Mouse (Mus musculus) gastrocnemius, postnatal 25 days (tissue): ENCODE data around the gene Eps8. TPM values are rescaled to one million over a fixed set of nuclear protein-coding genes. Genes with fewer than 3 reads are reported as not detected.

ENCODE experiments used
- DNase-seq: peaks from one replicate; pipeline ENCODE4 v3.0.0; 2022
- long read RNA-seq, 2 experiments: library from polyadenylated mRNA; stranded (forward); transcript quantifications; one replicate each; pipeline ENCODE4 v2.0.0; 2021
- total RNA-seq, 2 experiments: library from RNA; stranded (reverse); gene quantifications; 1 replicate in 1 of 2; 2 replicates in 1 of 2; pipeline ENCODE4 v1.2.3; 2021

Gene Eps8
- total RNA-seq: 1 to 10 TPM; 4.7 to 6.0 TPM
- long read RNA-seq, experiment 1, full-length matches to known transcripts: 1 of 2 reads
- long read RNA-seq, experiment 1, partial matches to known transcripts: 0 of 2 reads
- long read RNA-seq, experiment 1, other reads (novel, unspliced or antisense): 1 of 2 reads
- long read RNA-seq, experiment 2, full-length matches to known transcripts: 1 of 1 reads
- long read RNA-seq, experiment 2, partial matches to known transcripts: 0 of 1 reads
- long read RNA-seq, experiment 2, other reads (novel, unspliced or antisense): 0 of 1 reads

DNA sequence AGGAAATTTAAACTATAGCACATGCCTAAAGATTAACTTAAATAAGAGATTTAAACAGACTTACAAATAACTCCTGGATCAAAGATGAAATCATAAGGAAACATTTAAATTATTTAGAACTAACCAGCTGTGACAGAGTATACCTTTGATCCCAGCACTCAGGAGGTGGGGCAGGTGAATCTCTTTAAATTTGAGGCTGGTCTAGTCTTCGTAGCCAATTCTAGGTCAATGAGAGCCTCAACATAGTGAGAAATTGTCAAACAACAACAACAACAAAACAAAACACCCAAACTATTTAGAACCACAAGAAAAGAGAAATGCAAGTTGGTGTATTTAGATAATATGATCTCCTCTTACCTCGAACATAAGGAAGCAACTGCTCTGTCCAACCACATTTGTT lies at the start of gene Eps8:
TSS of gene Eps8 (minus strand) at position 101 of the 400 bp plus-strand sequence.
- no peak for DNase-seq

- no peak for DNase-seq
These were observed 48.8 kb upstream of the Eps8 start for GRCm38 (mm10) chr6:137703431-137703830.

DNA sequence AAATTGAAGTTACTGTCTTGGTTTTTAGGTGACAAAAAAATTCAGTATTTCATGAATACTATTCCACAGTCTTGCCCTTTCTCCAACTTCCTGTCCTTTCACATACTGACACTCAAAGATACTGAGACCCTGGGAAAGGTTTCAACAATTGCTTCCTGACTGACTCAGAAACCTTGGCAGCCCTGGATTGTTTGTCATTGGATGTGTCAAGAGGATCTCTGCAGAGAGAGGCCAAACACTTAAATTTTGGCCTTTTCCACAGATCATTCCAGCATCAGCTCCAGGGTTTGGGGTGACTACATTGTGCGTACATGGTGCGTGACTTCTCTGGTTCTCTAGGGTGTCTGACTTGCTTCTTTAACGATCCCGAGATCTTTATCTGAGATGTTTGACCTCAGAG lies 48.2 kb upstream of the Eps8 start:
- DNase-seq: peak; percentile 38

DNA sequence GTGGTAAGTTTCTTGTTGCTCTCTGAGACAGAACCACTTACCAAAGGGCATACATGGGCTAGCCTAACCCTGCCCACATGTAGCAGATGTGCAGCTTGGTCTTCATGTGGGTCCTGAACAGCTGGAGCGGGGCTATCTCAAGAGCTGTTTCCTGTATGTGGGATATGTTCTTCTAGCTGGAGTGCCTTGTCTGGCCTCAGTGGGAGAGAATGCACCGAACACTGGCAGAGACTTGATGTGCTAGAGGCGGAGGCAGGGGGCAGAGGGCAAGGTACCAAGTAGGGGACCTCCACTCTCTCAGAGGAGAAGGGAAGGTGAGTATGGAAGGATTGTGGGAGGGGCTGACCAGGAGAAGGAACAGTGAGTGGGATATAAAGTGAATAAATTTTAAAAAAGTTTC lies 47.5 kb upstream of the Eps8 start:
- DNase-seq: no peak

DNA sequence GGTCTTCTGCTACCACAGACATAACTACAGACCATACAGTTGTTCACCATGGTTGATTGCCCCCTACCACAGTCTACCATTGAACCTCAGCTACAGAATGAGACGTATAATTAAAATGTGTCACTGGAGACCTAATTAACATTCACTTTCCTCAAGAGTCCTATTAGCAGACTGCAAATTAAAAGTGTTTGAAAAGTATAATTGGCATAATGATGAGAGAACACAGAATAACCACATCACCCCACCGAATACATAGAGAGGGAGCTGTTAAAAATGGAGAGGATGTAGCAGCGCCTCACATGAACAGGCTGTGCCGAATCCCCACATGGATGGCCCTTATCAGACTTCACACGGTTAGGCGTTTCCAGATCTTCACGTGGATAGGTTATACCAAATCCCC lies 44.8 kb upstream of the Eps8 start:
- no peak for DNase-seq

GRCm38 (mm10) chr6:137696445-137697204 lies 41.9 kb upstream of the Eps8 start:
- DNase-seq: no peak

GRCm38 (mm10) chr6:137695046-137695445 lies 40.4 kb upstream of the Eps8 start:
- DNase-seq: no peak

DNA sequence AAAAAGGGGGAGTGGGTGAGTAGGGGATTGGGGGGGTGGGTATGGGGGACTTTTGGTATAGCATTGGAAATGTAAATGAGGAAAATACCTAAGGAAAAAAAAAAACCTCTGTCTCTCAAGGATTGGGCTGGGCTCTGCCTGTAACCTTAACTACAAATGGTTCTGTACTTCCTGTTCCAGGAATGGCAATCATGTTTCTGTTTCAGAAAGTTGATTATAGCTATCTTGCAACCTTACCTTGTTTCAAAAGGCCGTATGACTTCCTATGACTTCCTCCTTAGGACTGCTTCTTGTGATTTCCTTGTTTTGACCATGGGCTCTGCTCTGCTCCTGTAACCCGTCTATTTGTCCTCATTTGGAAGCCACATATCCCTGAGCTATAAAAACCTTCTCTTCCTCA lies 39.6 kb upstream of the Eps8 start:
- no peak for DNase-seq

DNA sequence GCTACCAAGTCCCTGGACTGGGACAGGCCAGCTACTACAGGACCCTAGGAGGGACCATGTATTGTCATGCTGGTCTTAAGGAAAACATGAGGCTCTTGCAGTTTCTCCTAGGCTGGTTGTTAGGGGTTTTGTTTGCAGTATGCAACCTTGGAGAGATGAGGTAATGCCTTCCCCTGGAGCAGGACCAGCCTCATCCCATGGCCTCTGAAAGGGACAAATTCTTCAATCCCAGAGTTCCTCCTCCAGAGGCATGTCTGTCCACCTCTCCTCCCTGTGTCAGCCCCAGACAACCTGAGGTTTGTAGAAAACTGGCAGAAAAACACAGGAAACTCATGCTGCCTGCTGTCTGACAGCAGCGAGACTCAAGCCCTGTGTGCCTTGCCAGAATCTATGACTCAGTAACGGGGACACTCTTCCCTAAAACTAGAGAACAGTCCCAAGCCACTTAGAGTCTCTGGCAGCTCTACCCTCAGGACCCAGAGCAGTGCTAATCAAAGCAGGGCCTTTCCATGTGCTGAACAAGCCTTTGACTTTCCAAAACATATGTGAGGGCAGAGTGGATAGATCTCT lies 36.0 kb upstream of the Eps8 start:
- DNase-seq: peak; percentile 44

DNA sequence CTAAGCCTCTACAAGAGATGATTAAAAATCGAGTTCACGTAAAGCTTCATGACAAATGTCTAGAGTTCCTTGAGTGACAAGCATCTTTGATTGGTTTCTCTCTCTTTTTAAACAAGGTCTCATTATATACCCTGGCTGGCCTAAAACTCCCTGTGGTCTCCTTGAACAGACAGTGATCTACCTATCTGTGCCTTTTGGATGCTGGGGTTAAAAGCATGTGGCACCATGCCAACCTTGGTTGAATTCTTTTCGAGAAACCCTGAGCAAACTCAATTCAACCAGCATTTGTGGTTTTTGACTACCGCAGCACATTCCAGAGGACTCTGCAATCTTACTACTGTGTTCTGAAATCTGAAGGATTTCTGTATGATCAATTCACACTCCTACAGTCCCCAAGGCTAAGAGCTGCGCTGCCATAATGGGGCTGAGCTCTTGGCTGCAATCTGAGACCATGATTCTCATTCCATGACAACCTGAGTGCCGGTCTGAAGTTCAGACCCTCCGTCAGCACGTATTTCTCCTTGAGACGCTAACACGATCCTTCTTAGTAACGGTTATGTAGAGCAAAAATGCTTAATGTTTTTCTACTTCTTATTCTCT lies 33.9 kb upstream of the Eps8 start:
- no peak for DNase-seq

- no peak for DNase-seq
These were observed 33.4 kb upstream of the Eps8 start for GRCm38 (mm10) chr6:137688079-137688478.

GRCm38 (mm10) chr6:137687667-137688066 lies 33.0 kb upstream of the Eps8 start:
- no peak for DNase-seq

DNA sequence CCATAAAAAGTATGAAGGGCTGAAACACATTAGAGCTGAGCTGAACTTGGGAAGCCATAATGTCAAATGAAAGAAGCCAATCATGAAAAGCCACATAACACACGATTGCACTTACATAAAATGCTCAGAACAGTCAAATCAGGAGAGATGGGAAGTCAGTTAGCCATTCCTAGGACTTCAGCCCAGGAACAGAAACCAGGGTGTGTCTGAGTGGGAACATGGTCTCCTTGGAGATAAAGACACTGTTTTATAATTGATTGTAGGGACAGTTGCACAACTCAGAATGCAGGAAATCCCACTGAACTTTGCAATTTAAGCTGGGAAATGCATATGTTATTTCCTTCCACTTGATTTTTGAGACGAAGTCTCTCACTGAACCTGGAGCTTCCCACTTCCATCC lies 28.0 kb upstream of the Eps8 start:
- DNase-seq: no peak

DNA sequence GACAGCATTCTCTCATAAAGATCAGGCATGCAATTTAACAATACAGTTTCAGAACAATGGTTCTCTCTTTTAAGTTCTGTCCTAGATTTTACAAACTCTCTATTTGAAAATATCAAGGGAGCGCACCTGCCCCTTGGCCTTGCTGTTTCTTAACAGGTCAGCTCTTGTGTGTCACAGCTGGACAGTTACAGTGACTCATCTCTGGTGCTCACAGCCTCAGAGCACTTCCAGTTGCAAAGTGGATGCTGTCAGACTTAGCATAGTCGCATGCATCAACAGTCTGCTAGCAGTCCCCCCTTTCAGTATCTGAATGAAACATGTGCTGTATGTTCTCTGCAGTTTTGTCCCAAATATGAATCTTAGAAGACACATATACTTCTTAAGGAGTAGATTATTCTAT lies 26.3 kb upstream of the Eps8 start:
- no peak for DNase-seq

- DNase-seq: no peak
These were observed 21.9 kb upstream of the Eps8 start for GRCm38 (mm10) chr6:137676581-137676980.

GRCm38 (mm10) chr6:137675556-137675955 lies 20.9 kb upstream of the Eps8 start:
- no peak for DNase-seq

DNA sequence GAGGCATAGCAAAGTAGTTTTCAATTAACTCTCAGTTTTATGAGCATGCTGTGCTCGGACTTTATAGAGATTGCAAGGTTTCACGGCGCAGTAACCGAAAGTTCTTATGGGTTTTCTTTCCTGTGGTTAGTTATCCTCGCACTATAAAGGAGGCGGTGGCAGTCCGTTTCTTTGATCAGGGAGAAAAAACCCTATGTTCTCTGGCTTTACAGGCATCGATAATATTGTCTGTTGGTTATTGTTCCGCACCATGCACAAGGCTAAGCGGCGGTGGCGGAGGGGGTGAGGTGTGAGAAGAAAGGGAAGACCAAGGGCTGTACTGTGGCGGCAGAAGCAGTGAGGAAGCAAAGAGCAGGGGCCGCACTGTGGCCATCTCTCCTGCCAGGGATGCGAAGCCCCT lies 18.6 kb upstream of the Eps8 start:
- DNase-seq: no peak

- DNase-seq: no peak
These were observed 16.9 kb upstream of the Eps8 start for GRCm38 (mm10) chr6:137671561-137671960.

GRCm38 (mm10) chr6:137670820-137671219 lies 16.1 kb upstream of the Eps8 start:
- no peak for DNase-seq

GRCm38 (mm10) chr6:137669876-137670275 lies 15.2 kb upstream of the Eps8 start:
- DNase-seq: no peak

DNA sequence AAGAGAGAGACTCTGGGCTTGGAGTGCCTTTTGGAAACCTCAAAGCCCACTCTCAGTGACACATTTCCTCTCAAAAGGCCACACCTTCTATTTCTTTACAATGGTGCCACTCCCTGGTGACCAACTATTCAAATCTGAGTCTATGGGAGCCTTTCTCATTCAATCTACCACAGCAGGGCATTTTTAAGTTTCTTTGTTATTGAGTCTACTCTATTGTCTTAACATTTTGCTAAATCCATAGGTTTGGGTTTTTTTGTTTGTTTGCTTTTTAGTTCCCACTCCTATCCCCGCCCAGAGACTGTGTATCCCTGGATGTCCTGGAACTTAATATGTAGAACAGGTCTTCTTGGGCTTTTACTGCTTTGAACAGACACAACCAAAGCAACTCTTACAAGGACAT lies 14.8 kb upstream of the Eps8 start:
- DNase-seq: no peak

- no peak for DNase-seq
These were observed 13.7 kb upstream of the Eps8 start for GRCm38 (mm10) chr6:137668331-137668730.

GRCm38 (mm10) chr6:137667665-137668064 lies 13.0 kb upstream of the Eps8 start:
- no peak for DNase-seq
